8 mouse cellular contexts compared by ENCODE assay signal in the genomic region with DNA sequence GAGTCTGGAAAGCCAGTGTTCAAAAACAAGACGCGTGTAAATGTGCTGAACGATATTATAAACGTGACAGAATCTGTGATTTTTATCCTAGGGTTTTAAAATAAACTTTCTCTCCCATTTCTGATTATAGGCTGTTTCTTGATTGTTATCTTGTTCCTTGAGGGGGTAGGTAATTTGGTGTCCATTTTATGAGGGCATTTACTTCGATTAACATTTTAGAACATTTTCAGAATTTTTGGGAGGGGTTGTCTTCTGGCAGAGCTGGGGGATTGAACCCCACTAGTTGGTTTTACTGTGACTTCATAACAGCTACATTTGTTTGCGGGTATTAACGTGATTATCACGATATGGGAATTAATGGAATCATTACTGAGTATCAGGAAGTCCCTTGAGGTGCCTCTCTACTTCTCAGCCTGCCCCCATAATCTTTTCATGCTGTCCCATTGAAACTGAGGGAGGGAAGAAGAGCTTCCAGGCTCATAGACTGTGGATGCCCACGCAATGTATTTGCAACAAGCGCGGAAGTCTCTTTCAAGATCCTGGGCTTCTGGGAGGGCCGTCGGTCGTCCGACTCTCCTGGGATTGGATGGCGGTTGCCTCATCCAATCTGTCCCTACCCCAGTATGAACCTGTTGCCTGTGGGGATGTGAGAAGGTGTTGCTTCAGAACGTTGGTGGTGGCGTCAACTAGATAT. TPM values are rescaled to one million over a fixed set of nuclear protein-coding genes. Genes with fewer than 3 reads are reported as not detected.
DNase-seq lines count a peak whose midpoint lies in the region; ATAC-seq lines count a peak whose summit lies in the region.

No protein-coding gene starts in this region.

- peaks cover 17% of the 10 kb centered on the region for H3K4me1 ChIP-seq in heart, embryonic 16.5 days (ENCODE audit: control insufficient read depth, insufficient read depth, low read length)
- peaks cover 27% of the 10 kb centered on the region for H3K4me1 ChIP-seq in liver, embryonic 16.5 days (ENCODE audit: control insufficient read depth, low read depth, low read length)

- H3K27ac ChIP-seq in heart, embryonic 16.5 days (ENCODE audit: low read length), result peak overlapping the region; percentile 90
- peak overlapping the region; percentile 88 for H3K27ac ChIP-seq in liver, embryonic 16.5 days (ENCODE audit: low read length)

- H3K4me2 ChIP-seq in heart, embryonic 16.5 days (ENCODE audit: low read depth, low read length), result peak overlapping the region; percentile 71
- peak overlapping the region; percentile 61 for H3K4me2 ChIP-seq in liver, embryonic 16.5 days (ENCODE audit: low read depth, low read length)

- H3K9ac ChIP-seq in heart, embryonic 16.5 days (ENCODE audit: low read length), result peak overlapping the region; percentile 86
- peak overlapping the region; percentile 78 for H3K9ac ChIP-seq in liver, embryonic 16.5 days (ENCODE audit: low read depth, low read length)

- H3K36me3 ChIP-seq in heart, embryonic 16.5 days (ENCODE audit: control insufficient read depth, insufficient read depth), result peaks cover 18% of the 10 kb centered on the region
- peaks cover 24% of the 10 kb centered on the region for H3K36me3 ChIP-seq in liver, embryonic 16.5 days (ENCODE audit: control insufficient read depth, insufficient read depth)

- peaks cover 6% of the 10 kb centered on the region; the same call in 1 of the 2 replicates for H3K9me3 ChIP-seq in heart, embryonic 16.5 days (replicated peaks; ENCODE audit: control insufficient read depth, low read length)
- H3K9me3 ChIP-seq in liver, embryonic 16.5 days (replicated peaks; ENCODE audit: control insufficient read depth, low read length), result no peaks in the 10 kb centered on the region

- WGBS in heart, embryonic 16.5 days, result 64% methylated on average over 18 of the region's 18 CpGs
- 60% methylated on average over 18 of the region's 18 CpGs for WGBS in liver, embryonic 16.5 days (ENCODE audit: insufficient replicate concordance)

- DNase-seq in cerebellum, adult 9-10 months, result no peak
- peak; percentile 25 for DNase-seq in right cerebral cortex, postnatal 4 days
- DNase-seq in right cerebral cortex, postnatal 36 days (ENCODE audit: low spot score in 2 of 2), result no peak
- peak; percentile 58 for DNase-seq in testis, postnatal 10 days (ENCODE audit: low spot score)
- DNase-seq in right cerebral cortex, postnatal 14 days, result no peak

- ATAC-seq in cerebellum, adult (ENCODE audit: insufficient number of reproducible peaks, low FRiP score, low TSS enrichment), result peak; percentile 1
- no peak for ATAC-seq in heart, embryonic 16.5 days (replicated peaks; ENCODE audit: extremely low read depth, insufficient read depth, low FRiP score)
- no peak for ATAC-seq in liver, embryonic 16.5 days (ENCODE audit: low read depth)

- H3K4me3 ChIP-seq in heart, embryonic 16.5 days (ENCODE audit: low read length), result peak overlapping the region; percentile 64
- peak overlapping the region; percentile 66 for H3K4me3 ChIP-seq in liver, embryonic 16.5 days (ENCODE audit: low read depth, low read length)

- no peaks in the 10 kb centered on the region for H3K27me3 ChIP-seq in heart, embryonic 16.5 days (ENCODE audit: control insufficient read depth, insufficient read depth, low read length)
- H3K27me3 ChIP-seq in liver, embryonic 16.5 days (ENCODE audit: control insufficient read depth, insufficient read depth, low read depth, low read length), result no peaks in the 10 kb centered on the region

RNA-seq across cellular contexts. Expression of a gene that starts 0.5 kb away (rescaled TPM):
- not detected in 2 replicates for polyA plus RNA-seq in heart, embryonic 16.5 days (2015; fragmentation: Nextera tagmentation; extraction: Ambion mirVana)
- not detected in 2 replicates for polyA plus RNA-seq in liver, embryonic 16.5 days (2015; fragmentation: Nextera tagmentation; extraction: Ambion mirVana)

RNA-seq across cellular contexts. Expression of a gene that starts 0.5 kb away (rescaled TPM):
- polyA plus RNA-seq in heart, embryonic 16.5 days (2015; fragmentation: Nextera tagmentation; extraction: Ambion mirVana), result 108 and 117 TPM in 2 replicates
- 69.3 and 71.4 TPM in 2 replicates for polyA plus RNA-seq in liver, embryonic 16.5 days (2015; fragmentation: Nextera tagmentation; extraction: Ambion mirVana)

RNA-seq across cellular contexts. Expression of a gene that starts 51.2 kb away (rescaled TPM):
- polyA plus RNA-seq in heart, embryonic 16.5 days (2015; fragmentation: Nextera tagmentation; extraction: Ambion mirVana), result 0.60 and 0.85 TPM in 2 replicates
- polyA plus RNA-seq in liver, embryonic 16.5 days (2015; fragmentation: Nextera tagmentation; extraction: Ambion mirVana), result 0.54 and 0.61 TPM in 2 replicates

Comparison
In these comparisons a context has a peak if more than half of its experiments do, and no peak if none do; other contexts are left out.
1. DNase-seq: peak in right cerebral cortex, postnatal 4 days (single experiment) and testis, postnatal 10 days (single experiment); none in cerebellum, adult 9-10 months (single experiment), right cerebral cortex, postnatal 36 days (0 of 2) and right cerebral cortex, postnatal 14 days (single experiment).